Mouse (Mus musculus): ENCODE results near the gene Ncoa4.

Gene Ncoa4

GRCm38 (mm10) chr14:32201354-32201753 lies 41.7 kb downstream of the Ncoa4 start:
- peak; percentile 62 for DNase-seq (ENCODE audit: low spot score)

GRCm38 (mm10) chr14:32201791-32202451 lies 42.3 kb downstream of the Ncoa4 start, which contains the start of the genes Timm23 and Parg:
Timm23 (minus strand) TSS chr14:32201898.
Parg (plus strand) TSS chr14:32201949.
- peak; percentile 83 for DNase-seq (ENCODE audit: low spot score)

- DNase-seq (ENCODE audit: low spot score), result no peak
Observed at GRCm38 (mm10) chr14:32226601-32227000, 66.9 kb downstream of the Ncoa4 start.

- DNase-seq (ENCODE audit: low spot score), result peak; percentile 76
Observed at GRCm38 (mm10) chr14:32228996-32229395, 69.3 kb downstream of the Ncoa4 start.

All from adipocyte (in vitro differentiated cells).